ENCODE assay signal across 16 mouse cellular contexts in genomic region chr19:53708401-53708800, GRCm38 (mm10). TPM values are rescaled to one million over a fixed set of nuclear protein-coding genes. Genes with fewer than 3 reads are reported as not detected.
DNase-seq lines count a peak whose midpoint lies in the region; ATAC-seq lines count a peak whose summit lies in the region.
"Had no signal": no experiment of that assay in that cellular context is flagged by ENCODE, and none has a peak within 500 bp of the region (broad histone marks: within the 10 kb centered on the region; RNA-seq: fewer than 3 reads in every experiment).

No protein-coding gene starts in this region.

- peak; percentile 22 for DNase-seq in kidney, adult 9 months
- peak; percentile 56 for DNase-seq in heart, adult 8-10 months (ENCODE audit: low spot score)
- peak; percentile 18 to 48 for DNase-seq in lung, postnatal 4 days
- DNase-seq: cerebellum, adult 18-20 months; retina, postnatal 1 day had no signal

- no peak for ATAC-seq in kidney, embryonic 14.5 days (ENCODE audit: low FRiP score, low TSS enrichment)
- peak; percentile 39 for ATAC-seq in heart, embryonic 16.5 days (replicated peaks; ENCODE audit: extremely low read depth, insufficient read depth, low FRiP score)
- no peak for ATAC-seq in frontal cortex, adult (ENCODE audit: low TSS enrichment)
- ATAC-seq in midbrain, embryonic 16.5 days, result no peak
- ATAC-seq: CD4-positive, CD25-positive, alpha-beta regulatory T cell, adult 4 months; forebrain, embryonic 13.5 days had no signal

- no peak overlapping the region for H3K27ac ChIP-seq in kidney, embryonic 14.5 days (ENCODE audit: low read depth, low read length)
- peak overlapping the region; percentile 83 for H3K27ac ChIP-seq in heart, embryonic 16.5 days (ENCODE audit: low read length)
- no peak overlapping the region for H3K27ac ChIP-seq in midbrain, embryonic 16.5 days (ENCODE audit: low read length)
- H3K27ac ChIP-seq: forebrain, embryonic 13.5 days; hindbrain, embryonic 14.5 days; kidney, postnatal 0 days; liver, embryonic 15.5 days had no signal

- peaks cover 14% of the 10 kb centered on the region; the same call in 1 of the 2 replicates for H3K4me1 ChIP-seq in kidney, embryonic 14.5 days (ENCODE audit: control insufficient read depth, insufficient read depth, low read length)
- peaks cover 64% of the 10 kb centered on the region for H3K4me1 ChIP-seq in heart, embryonic 16.5 days (ENCODE audit: control insufficient read depth, insufficient read depth, low read length)
- H3K4me1 ChIP-seq in midbrain, embryonic 16.5 days (ENCODE audit: control insufficient read depth, insufficient read depth, low read length), result peaks cover 4% of the 10 kb centered on the region
- H3K4me1 ChIP-seq: liver, embryonic 15.5 days had no signal

- peaks cover 3% of the 10 kb centered on the region; the same call in 1 of the 2 replicates for H3K9me3 ChIP-seq in kidney, embryonic 14.5 days (ENCODE audit: control insufficient read depth, low read length)
- H3K9me3 ChIP-seq in heart, embryonic 16.5 days (replicated peaks; ENCODE audit: control insufficient read depth, low read length), result no peaks in the 10 kb centered on the region
- no peaks in the 10 kb centered on the region; the same call in 1 of the 2 replicates for H3K9me3 ChIP-seq in midbrain, embryonic 16.5 days (replicated peaks; ENCODE audit: control insufficient read depth, low read length, poor library complexity, severe bottlenecking)
- H3K9me3 ChIP-seq: forebrain, embryonic 13.5 days; liver, embryonic 15.5 days had no signal

- H3K9ac ChIP-seq in kidney, embryonic 14.5 days (ENCODE audit: low read depth, low read length), result no peak overlapping the region
- H3K9ac ChIP-seq in heart, embryonic 16.5 days (ENCODE audit: low read length), result peak overlapping the region; percentile 19; the same call in 1 of the 2 replicates
- H3K9ac ChIP-seq in midbrain, embryonic 16.5 days (ENCODE audit: low read depth, low read length), result no peak overlapping the region
- H3K9ac ChIP-seq: forebrain, embryonic 13.5 days; hindbrain, embryonic 14.5 days; liver, embryonic 15.5 days had no signal

- no peaks in the 10 kb centered on the region for H3K36me3 ChIP-seq in kidney, embryonic 14.5 days (ENCODE audit: control insufficient read depth, insufficient read depth, low read length)
- H3K36me3 ChIP-seq in heart, embryonic 16.5 days (ENCODE audit: control insufficient read depth, insufficient read depth), result no peaks in the 10 kb centered on the region
- no peaks in the 10 kb centered on the region for H3K36me3 ChIP-seq in midbrain, embryonic 16.5 days (ENCODE audit: control insufficient read depth, insufficient read depth, low read length)
- H3K36me3 ChIP-seq: liver, embryonic 15.5 days had no signal

- 86% methylated on average over 11 of the region's 11 CpGs for WGBS in kidney, embryonic 14.5 days
- WGBS in heart, embryonic 16.5 days, result 24% methylated on average over 11 of the region's 11 CpGs
- WGBS in midbrain, embryonic 16.5 days, result 77% methylated on average over 11 of the region's 11 CpGs

- H3K4me2 ChIP-seq in kidney, embryonic 14.5 days (replicated peaks; ENCODE audit: low read depth, low read length), result no peak overlapping the region
- H3K4me2 ChIP-seq in heart, embryonic 16.5 days (ENCODE audit: low read depth, low read length), result peak overlapping the region; percentile 43
- no peak overlapping the region for H3K4me2 ChIP-seq in midbrain, embryonic 16.5 days (ENCODE audit: low read length)
- H3K4me2 ChIP-seq: forebrain, embryonic 13.5 days; hindbrain, embryonic 14.5 days; liver, embryonic 15.5 days had no signal

- H3K27me3 ChIP-seq in kidney, embryonic 14.5 days (ENCODE audit: control insufficient read depth, insufficient read depth, low read length), result no peaks in the 10 kb centered on the region
- H3K27me3 ChIP-seq in heart, embryonic 16.5 days (ENCODE audit: control insufficient read depth, insufficient read depth, low read length), result no peaks in the 10 kb centered on the region
- H3K27me3 ChIP-seq in midbrain, embryonic 16.5 days (ENCODE audit: control insufficient read depth, insufficient read depth, low read depth, low read length), result no peaks in the 10 kb centered on the region
- H3K27me3 ChIP-seq: forebrain, embryonic 13.5 days had no signal

- H3K4me3 ChIP-seq in kidney, embryonic 14.5 days (ENCODE audit: low read length), result no peak overlapping the region
- H3K4me3 ChIP-seq in heart, embryonic 16.5 days (ENCODE audit: low read length), result no peak overlapping the region
- H3K4me3 ChIP-seq in midbrain, embryonic 16.5 days (ENCODE audit: low read depth, low read length), result no peak overlapping the region
- H3K4me3 ChIP-seq: forebrain, embryonic 13.5 days; liver, embryonic 15.5 days; megakaryocyte, embryonic 14.5 days had no signal

RNA-seq across cellular contexts. Expression of gene Rbm20, which starts 31.3 kb away (rescaled TPM):
- polyA plus RNA-seq in kidney, embryonic 14.5 days (2014; fragmentation: Nextera tagmentation; extraction: Ambion mirVana), result 2.2 and 3.6 TPM in 2 replicates
- 100 to 1,000 TPM; 232 to 257 (median 245) TPM for total RNA-seq in heart, adult 8-10 months (2022)
- 48.1 and 50.7 TPM in 2 replicates for polyA plus RNA-seq in heart, embryonic 16.5 days (2015; fragmentation: Nextera tagmentation; extraction: Ambion mirVana)
- polyA plus RNA-seq in midbrain, embryonic 16.5 days (2015; fragmentation: Nextera tagmentation; extraction: Ambion mirVana), result 0.75 and 0.89 TPM in 2 replicates
- total RNA-seq: monocyte, adult 5-6 weeks had no signal

Comparison
In these comparisons a context has a peak if more than half of its experiments do, and no peak if none do; other contexts are left out.
1. RNA of gene Rbm20, which starts 31.3 kb away (polyA plus RNA-seq): 48.1 to 50.7 TPM in heart, embryonic 16.5 days; 2.2 to 3.6 TPM in kidney, embryonic 14.5 days and 0.75 to 0.89 TPM in midbrain, embryonic 16.5 days; every median in the first group is over 10 times any median in the second.
2. Peak in every context shown above with its lines, with median percentiles within 50 percentile points of each other: DNase-seq.